Mouse (Mus musculus): ENCODE measurements around the gene Zfp712.

The Zfp712 gene

GRCm38 (mm10) chr13:67060786-67061358, at the start of gene Zfp712:
Gene Zfp712 (minus strand): TSS chr13:67061170.
- peak; percentile 94 for DNase-seq

GRCm38 (mm10) chr13:67108821-67109206, 47.8 kb upstream of the Zfp712 start:
- DNase-seq = no peak

GRCm38 (mm10) chr13:67108194-67108820, 47.3 kb upstream of the Zfp712 start, which contains the start of gene Gm28557:
Gene Gm28557 (minus strand): TSS chr13:67108604.
- peak; percentile 97 for DNase-seq

- DNase-seq = no peak
Measured at GRCm38 (mm10) chr13:67107681-67108080, 46.7 kb upstream of the Zfp712 start.

- DNase-seq = no peak
Measured at GRCm38 (mm10) chr13:67097876-67098275, 36.9 kb upstream of the Zfp712 start, which contains the start of gene Zfp708. Gene Zfp708 (minus strand): TSS chr13:67097976.

GRCm38 (mm10) chr13:67090154-67090553, 29.2 kb upstream of the Zfp712 start:
- DNase-seq = no peak

GRCm38 (mm10) chr13:67081946-67082345, 21.0 kb upstream of the Zfp712 start:
- no peak for DNase-seq

- DNase-seq = peak; percentile 77
Measured at GRCm38 (mm10) chr13:67081142-67081713, 20.3 kb upstream of the Zfp712 start.

GRCm38 (mm10) chr13:67077244-67077643, 16.3 kb upstream of the Zfp712 start:
- DNase-seq = no peak

- no peak for DNase-seq
Measured at GRCm38 (mm10) chr13:67072786-67073185, 11.8 kb upstream of the Zfp712 start.

GRCm38 (mm10) chr13:67065386-67065785, 4.4 kb upstream of the Zfp712 start:
- no peak for DNase-seq

GRCm38 (mm10) chr13:67062427-67062826, 1.5 kb upstream of the Zfp712 start:
- no peak for DNase-seq

GRCm38 (mm10) chr13:67060161-67060785, 697 bp downstream of the Zfp712 start:
- no peak for DNase-seq

Data from layer of hippocampus, adult 9-11 months (tissue).